Mouse (Mus musculus) left cerebral cortex, adult 9 months (tissue): ENCODE data around the gene Rint1.

Experiments used
- DNase-seq, 2 experiments: peaks; one replicate each; pipeline ENCODE4 v3.0.0; 2022; ENCODE audit warnings: low spot score in 2 of 2

Rint1 gene

GRCm38 (mm10) chr5:23787536-23788389 lies at the start of gene Rint1:
Gene Rint1, plus strand, starts transcription at chr5:23787711.
- DNase-seq, result peak; percentile 64 to 97

- no peak for DNase-seq
These were observed 44.2 kb upstream of the Rint1 start for GRCm38 (mm10) chr5:23743261-23743660.

DNA sequence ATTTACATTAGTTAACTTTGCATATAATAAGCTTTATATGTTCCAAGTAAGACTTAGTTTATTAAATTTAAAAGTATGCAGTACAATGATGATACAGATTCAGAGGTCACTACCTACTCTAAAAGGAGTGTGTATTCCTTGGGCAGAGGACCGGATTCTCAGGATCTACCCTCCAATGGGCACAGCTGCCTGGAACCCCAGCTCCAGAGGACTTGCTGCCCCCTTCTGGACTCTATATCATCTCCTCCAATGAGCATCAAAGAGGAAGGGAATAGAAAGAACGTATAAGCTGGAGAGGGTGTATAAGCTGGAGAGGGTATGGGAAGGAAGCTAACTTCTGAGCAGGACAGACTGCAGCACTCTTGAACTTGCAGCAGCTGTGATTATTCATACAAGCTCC lies 37.6 kb upstream of the Rint1 start:
- DNase-seq, result no peak

- DNase-seq, result no peak
These were observed 31.9 kb upstream of the Rint1 start for GRCm38 (mm10) chr5:23755591-23755990.

- DNase-seq, result no peak
These were observed 31.1 kb upstream of the Rint1 start for GRCm38 (mm10) chr5:23756368-23756767.

DNA sequence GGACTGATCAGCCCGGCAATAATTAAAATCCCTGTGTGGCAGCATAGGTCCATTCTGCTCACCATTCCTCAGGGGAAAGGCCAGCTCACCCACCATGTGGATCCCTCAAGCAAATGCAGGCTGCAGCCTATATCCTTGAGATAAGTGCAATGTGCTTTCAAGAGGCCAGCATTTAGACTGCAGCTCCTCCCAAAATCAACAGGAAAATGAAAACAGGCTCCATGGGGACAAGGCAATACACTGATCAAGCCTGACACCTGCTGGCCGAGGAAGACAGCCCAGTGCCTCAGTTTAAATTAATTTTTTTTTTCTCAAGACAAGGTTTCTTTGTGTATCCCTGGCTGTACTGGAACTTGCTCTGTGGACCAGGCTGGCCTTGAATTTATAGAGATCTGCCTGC lies 28.9 kb upstream of the Rint1 start:
- peak in 1 of 2 experiments; percentile 25 for DNase-seq

DNA sequence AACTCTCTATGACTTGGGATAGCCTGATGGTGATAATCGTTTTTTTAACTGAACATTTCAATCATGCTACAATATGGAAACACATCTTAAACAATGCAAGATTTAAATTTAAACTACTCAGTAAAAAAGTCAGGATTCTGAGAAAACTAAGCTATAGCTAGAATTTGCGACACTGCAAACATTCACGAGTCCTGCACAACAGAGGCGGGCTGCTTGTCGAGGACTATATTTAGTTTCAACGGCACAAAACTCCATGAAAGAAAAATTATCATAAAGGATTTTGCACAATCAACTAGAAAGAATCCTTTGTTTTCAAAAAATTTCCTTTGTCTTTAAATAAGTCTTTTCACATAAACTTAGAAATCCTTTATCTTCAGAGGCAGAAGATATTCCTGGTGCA lies 25.0 kb upstream of the Rint1 start:
- DNase-seq, result no peak

DNA sequence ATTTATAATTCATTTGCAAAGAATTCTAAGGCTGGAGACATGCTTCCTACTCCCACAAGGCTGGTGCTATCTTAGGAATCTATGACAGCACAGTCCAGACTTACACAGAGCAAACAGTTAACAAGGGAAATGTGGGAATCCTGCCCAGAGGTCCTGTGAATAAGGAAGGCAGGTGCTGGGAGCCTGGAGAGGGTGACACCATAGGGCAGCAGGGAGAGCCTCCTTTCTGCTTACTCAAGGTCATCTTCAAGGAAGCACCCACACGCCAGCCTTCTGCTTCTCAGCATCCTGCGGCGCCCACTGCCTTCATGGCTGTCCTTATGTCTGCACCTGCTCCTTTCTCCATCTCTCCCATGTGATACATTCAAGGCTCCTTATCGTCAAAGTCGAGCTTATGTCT lies 23.0 kb upstream of the Rint1 start:
- peak in 1 of 2 experiments; percentile 56 for DNase-seq

DNA sequence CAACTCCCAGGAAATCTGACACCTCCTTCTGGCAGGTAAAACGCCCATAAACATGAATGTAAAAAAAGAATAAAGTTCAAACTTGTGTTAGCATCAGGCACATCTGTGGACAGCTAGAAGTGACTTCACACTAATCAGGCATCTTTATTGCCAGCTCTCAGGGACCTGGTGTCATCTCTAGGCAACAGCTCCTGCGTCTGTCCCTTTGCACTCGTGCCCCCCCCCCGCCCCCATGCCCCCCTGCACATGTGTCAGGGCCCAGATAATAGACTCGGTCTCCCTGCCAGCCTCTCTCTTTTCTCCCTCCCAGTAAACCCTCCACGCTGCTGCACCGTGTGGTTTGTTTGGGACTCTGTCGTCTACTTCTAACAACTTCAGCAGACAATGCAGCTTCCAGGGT lies 16.4 kb upstream of the Rint1 start:
- no peak for DNase-seq

DNA sequence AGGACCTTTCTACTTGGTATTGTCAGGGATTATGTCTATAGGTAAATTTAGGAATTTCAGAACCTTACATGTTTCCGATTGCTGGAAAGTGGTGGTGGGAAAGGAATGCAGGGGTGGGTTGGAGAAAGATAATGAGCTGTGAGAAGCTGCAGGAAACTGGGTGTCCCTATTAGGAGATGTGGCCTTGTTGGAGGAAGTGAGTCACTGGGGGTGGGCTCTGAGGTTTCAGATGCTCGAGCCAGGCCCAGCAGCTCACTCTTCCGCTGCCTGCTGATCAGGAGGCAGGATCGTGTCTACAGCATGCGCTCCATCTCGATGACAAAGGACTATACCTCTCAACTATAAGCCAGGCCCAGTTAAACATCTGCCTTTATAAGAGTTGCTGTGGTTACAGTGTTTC lies 13.3 kb upstream of the Rint1 start:
- DNase-seq, result no peak

GRCm38 (mm10) chr5:23780516-23780915 lies 7.0 kb upstream of the Rint1 start:
- no peak for DNase-seq

GRCm38 (mm10) chr5:23781172-23781571 lies 6.3 kb upstream of the Rint1 start:
- no peak for DNase-seq

GRCm38 (mm10) chr5:23782051-23782810 lies 5.3 kb upstream of the Rint1 start:
- DNase-seq, result no peak

DNA sequence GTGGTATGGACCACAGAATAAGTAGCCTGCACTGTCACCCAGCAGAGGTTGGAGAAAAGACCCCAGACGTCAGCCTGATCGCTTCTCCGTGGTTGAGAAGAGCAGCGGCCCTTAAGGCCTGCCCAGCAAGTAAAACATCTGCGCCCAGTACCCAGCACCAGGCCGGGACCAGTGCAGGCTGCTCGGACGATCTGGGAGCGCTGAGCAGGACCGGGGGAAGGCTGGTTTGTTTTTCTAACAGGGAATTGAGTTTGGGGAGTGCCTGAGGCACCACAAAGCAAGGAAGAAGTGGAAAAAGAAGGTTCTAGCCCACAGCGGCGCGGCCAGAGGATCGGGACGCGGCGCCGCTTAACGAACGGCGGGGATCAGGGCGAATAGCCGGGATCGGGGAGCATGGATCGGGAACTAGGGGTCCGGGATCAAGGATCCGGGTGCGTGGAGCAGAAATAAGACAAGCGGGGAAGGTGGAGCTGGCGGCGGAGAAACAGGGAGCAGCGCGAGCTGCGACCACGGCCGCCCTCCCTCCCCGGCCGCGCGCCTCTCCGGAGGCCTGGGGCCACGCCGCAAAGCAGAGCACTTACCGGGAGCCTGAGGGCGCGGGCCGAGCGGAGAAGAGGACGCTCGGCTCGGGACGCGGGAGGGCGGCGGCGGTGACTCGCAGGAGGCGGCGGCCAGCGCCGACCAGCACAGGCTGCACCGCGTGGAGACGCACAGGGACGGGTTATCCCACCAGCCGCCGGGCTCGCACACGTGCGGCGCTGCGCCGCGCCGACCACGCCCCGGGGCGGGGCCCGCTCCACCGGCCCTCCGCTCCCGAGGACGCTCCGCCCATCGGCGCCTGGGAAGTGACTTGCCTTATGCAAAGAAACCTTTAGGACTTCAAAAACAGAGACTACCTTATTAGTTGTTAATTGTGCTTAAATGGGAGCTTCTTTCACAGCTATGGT lies 4.3 kb upstream of the Rint1 start, which contains the start of gene Pus7:
Gene Pus7 (minus strand): TSS at position 781 of the 947 bp plus-strand sequence.
- peak in 1 of 2 experiments; percentile 77 for DNase-seq

DNA sequence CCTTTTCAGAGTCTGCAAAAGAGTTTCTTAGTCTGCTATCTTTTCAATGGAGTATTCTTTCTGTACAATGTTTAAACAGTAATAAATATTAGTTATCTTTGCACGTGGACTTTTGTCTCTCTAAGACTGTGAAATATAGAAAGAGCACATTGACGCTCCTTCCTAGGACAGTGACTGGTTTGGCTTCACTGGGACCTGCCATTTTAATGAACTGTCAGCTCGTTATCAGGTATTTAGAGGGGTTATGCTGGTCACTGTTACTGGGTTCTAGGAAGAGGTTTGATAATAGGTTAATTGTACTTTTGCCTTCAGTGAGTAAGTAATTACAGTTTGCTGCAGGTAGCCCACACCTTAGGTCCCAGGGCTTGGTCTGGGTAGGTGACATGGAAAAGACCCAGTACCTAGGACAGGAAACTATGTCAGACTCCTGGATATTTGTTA lies 899 bp downstream of the Rint1 start:
- no peak for DNase-seq

DNA sequence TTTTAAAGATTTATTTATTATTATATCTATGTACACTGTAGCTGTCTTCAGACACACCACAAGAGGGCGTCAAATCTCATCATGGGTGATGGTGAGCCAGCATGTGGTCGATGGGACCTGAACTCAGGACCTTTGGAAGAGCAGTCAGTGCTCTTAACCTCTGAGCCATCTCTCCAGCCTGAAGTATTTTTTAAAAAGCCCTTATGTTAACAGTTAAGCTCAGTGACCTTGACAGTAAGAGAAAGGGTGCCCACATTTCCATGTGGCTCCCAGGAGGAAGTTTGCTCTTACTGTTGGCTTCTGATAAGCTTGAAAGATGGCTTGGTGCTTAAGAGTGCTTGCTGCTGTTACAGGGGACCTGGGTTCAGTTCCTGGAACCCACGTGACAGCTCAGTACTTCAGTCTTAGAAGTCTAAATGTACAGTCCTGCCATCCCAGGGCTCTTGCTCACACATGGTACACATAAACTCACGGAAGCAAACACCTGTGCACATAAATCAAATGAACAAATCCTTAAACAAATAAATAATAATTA lies 1.6 kb downstream of the Rint1 start:
- no peak for DNase-seq

GRCm38 (mm10) chr5:23792726-23793125 lies 5.2 kb downstream of the Rint1 start:
- no peak for DNase-seq

DNA sequence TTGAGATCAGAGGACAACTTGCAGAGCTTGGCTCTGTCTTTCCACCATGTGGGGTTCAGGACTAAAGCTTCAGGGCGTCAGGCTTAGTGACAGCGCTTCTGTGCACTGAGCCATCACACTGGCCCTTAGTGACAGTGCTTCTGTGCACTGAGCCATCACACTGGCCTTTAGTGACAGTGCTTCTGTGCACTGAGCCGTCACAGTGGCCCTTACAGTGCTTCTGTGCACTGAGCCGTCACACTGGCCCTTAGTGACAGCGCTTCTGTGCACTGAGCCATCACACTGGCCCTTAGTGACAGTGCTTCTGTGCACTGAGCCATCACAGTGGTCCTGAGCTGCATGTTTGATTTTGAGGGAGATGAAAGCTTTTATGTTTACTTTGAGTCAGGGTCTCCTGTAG lies 27.3 kb downstream of the Rint1 start:
- no peak for DNase-seq

DNA sequence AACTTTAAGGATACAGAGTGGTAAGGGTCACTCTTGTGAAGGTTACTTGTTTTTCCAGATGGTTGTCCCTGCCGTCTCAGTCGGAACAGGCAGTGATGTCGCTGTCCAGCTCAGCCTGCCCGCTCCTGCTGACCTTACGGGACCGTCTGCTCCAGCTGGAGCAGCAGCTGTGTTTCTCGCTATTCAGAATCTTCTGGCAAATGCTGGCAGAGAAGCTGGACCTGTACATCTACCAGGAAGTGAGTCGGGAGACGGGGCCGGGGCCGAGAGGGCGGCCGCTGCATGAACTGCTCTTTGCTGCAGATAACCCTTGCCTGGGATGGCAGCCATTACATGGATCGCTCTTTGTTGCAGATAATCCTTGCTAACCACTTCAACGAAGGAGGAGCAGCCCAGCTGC lies 29.2 kb downstream of the Rint1 start:
- DNase-seq, result no peak

DNA sequence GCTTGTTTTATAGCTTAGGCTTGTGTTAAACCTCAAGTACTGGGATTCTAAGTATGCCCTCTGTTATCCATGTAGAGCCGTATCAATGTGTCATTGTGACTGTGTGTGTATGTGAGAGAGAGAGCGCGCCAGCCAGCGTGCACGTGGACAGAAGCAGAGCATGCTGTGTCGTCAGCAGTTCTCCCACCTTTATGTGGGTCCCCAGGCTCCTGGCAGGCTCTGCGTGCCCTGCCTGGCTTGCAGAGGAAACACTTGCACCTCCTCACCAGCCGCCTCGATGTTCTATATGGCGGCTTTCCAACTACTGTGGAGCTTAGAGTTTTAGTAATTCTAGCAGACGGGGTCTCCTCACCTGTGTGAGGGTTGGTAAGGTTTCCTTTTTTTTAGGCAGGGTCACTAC lies 34.8 kb downstream of the Rint1 start:
- DNase-seq, result no peak

DNA sequence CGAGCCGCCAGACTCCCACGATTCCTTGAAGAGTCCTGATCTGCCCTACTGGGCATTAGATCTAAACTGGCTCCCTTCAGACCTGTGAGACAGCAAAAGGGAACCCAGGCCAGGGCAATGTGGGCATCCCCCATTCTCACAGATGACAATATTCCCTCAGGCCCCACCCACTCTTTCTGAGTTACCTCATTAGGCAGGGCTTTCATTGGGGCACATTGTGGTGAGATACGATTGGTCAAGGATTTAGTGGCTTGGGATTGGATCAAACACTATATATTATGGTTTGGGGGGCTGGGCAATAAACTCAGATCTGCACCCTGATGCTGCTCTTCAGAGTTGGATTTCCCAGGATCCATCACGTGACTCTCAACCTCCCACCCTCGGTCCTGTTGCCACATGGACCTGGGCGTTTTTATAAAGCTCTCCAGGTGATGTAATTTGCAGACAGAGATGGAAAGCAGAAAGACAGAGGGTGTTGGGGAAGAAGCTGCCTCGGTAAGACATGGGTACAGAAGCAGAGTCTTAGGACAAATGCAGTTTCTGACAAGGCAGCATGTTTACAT lies 36.7 kb downstream of the Rint1 start:
- no peak for DNase-seq
